Mouse (Mus musculus): ENCODE measurements at regions not wholly inside any gene's neighbourhood (a gene's known extent, or its start where the extent isn't known, plus 50 kb on each side); places are given as distances from the start of the nearest gene placed in this dataset.

- TF ChIP-seq CHD2 (IDR thresholded peaks at IDR 0.05; ENCODE audit: low read depth, low read length): no peak
- in situ Hi-C loops (cut with MboI; ENCODE audit: low sequenced_read_pairs in 2 of 2, unreplicated experiment in 2 of 2): no loop called here
- H3K9ac ChIP-seq (ENCODE audit: insufficient read depth, low read depth, low read length, poor library complexity, severe bottlenecking): no peak overlapping the region
- H3K27ac ChIP-seq (ENCODE audit: insufficient read depth, low read depth, low read length, poor library complexity, severe bottlenecking): no peak overlapping the region
- H3K4me1 ChIP-seq (ENCODE audit: control insufficient read depth in 2 of 2, insufficient read depth in 2 of 2, low read length in 2 of 2, poor library complexity in 1 of 2): peaks cover 0 to 6% of the 10 kb centered on the region in 2 experiments; a peak in 2 of 4 replicates
- no peaks in the 10 kb centered on the region for H3K36me3 ChIP-seq (ENCODE audit: control insufficient read depth, insufficient read depth, low read length, poor library complexity, severe bottlenecking)
- H3K9me3 ChIP-seq (ENCODE audit: control insufficient read depth, insufficient read depth, low read depth, low read length): no peaks in the 10 kb centered on the region
- DNase-seq (ENCODE audit: low read depth, low spot score): no peak
- H3K4me3 ChIP-seq (ENCODE audit: insufficient read depth in 1 of 2, low read depth in 1 of 2, low read length in 2 of 2, poor library complexity in 1 of 2, severe bottlenecking in 1 of 2): no peak overlapping the region
Measured at GRCm38 (mm10) chr14:24766690-24767089, 279.8 kb downstream of the Rps24 start.

- H3K9ac ChIP-seq (ENCODE audit: insufficient read depth, low read depth, low read length, poor library complexity, severe bottlenecking): no peak overlapping the region
- TF ChIP-seq HCFC1 (IDR thresholded peaks at IDR 0.05; ENCODE audit: borderline replicate concordance, insufficient read depth, low read length) (no peak), CHD2 (IDR thresholded peaks at IDR 0.05; ENCODE audit: low read depth, low read length) (no peak), ZC3H11A (IDR thresholded peaks at IDR 0.05; ENCODE audit: borderline replicate concordance, low read depth, low read length) (no peak), ZNF384 (IDR thresholded peaks at IDR 0.05; ENCODE audit: low read depth, low read length) (no peak), MAFK (IDR thresholded peaks at IDR 0.05; ENCODE audit: insufficient read depth, low read depth, low read length) (no peak)
- no peak overlapping the region for H3K4me3 ChIP-seq (ENCODE audit: insufficient read depth in 1 of 2, low read depth in 1 of 2, low read length in 2 of 2, poor library complexity in 1 of 2, severe bottlenecking in 1 of 2)
- no peak for DNase-seq (ENCODE audit: low read depth, low spot score)
- H3K27ac ChIP-seq (ENCODE audit: insufficient read depth, low read depth, low read length, poor library complexity, severe bottlenecking): no peak overlapping the region
- no peaks in the 10 kb centered on the region for H3K36me3 ChIP-seq (ENCODE audit: control insufficient read depth, insufficient read depth, low read length, poor library complexity, severe bottlenecking)
- H3K9me3 ChIP-seq (ENCODE audit: control insufficient read depth, insufficient read depth, low read depth, low read length): no peaks in the 10 kb centered on the region
- peaks cover 0 to 6% of the 10 kb centered on the region in 2 experiments; a peak in 2 of 4 replicates for H3K4me1 ChIP-seq (ENCODE audit: control insufficient read depth in 2 of 2, insufficient read depth in 2 of 2, low read length in 2 of 2, poor library complexity in 1 of 2)
- in situ Hi-C loops (cut with MboI; ENCODE audit: low sequenced_read_pairs in 2 of 2, unreplicated experiment in 2 of 2): no loop called here
Measured at GRCm38 (mm10) chr14:24767316-24767715, 280.4 kb downstream of the Rps24 start.

- no peaks in the 10 kb centered on the region for H3K36me3 ChIP-seq (ENCODE audit: control insufficient read depth, insufficient read depth, low read length, poor library complexity, severe bottlenecking)
- H3K4me3 ChIP-seq (ENCODE audit: insufficient read depth in 1 of 2, low read depth in 1 of 2, low read length in 2 of 2, poor library complexity in 1 of 2, severe bottlenecking in 1 of 2): no peak overlapping the region
- H3K27ac ChIP-seq (ENCODE audit: insufficient read depth, low read depth, low read length, poor library complexity, severe bottlenecking): no peak overlapping the region
- in situ Hi-C loops (cut with MboI; ENCODE audit: low sequenced_read_pairs in 2 of 2, unreplicated experiment in 2 of 2): no loop called here
- no peak overlapping the region for H3K9ac ChIP-seq (ENCODE audit: insufficient read depth, low read depth, low read length, poor library complexity, severe bottlenecking)
- TF ChIP-seq CHD2 (IDR thresholded peaks at IDR 0.05; ENCODE audit: low read depth, low read length): no peak
- TF ChIP-seq ZNF384 (IDR thresholded peaks at IDR 0.05; ENCODE audit: low read depth, low read length): no peak
- no peak for TF ChIP-seq MAFK (IDR thresholded peaks at IDR 0.05; ENCODE audit: insufficient read depth, low read depth, low read length)
- no peak for TF ChIP-seq ZC3H11A (IDR thresholded peaks at IDR 0.05; ENCODE audit: borderline replicate concordance, low read depth, low read length)
- TF ChIP-seq HCFC1 (IDR thresholded peaks at IDR 0.05; ENCODE audit: borderline replicate concordance, insufficient read depth, low read length): no peak
- H3K4me1 ChIP-seq (ENCODE audit: control insufficient read depth in 2 of 2, insufficient read depth in 2 of 2, low read length in 2 of 2, poor library complexity in 1 of 2): peaks cover 0 to 6% of the 10 kb centered on the region in 2 experiments; a peak in 2 of 4 replicates
- DNase-seq (ENCODE audit: low read depth, low spot score): no peak
- H3K9me3 ChIP-seq (ENCODE audit: control insufficient read depth, insufficient read depth, low read depth, low read length): no peaks in the 10 kb centered on the region
Measured at GRCm38 (mm10) chr14:24767964-24768363, 281.0 kb downstream of the Rps24 start.

DNA sequence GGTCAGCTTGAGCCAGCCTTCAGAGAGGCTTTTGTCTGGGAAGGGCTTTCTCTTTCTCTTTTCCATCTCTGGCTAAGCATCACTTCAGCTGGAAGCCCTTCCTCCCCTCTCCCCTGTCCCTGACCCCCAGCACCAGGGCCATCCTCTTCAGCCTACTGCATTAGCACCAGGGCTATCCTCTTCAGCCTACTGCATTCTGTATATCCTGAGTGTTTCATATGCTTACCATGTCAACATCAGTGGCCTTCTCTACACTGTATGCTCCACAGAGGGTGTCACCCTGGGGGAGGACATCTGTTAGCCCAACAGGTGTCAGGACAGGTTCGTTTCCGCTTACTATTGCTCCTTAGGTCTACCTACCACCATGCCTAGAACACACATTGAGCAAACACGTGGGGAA is 282.5 kb downstream of the Rps24 start:
- in situ Hi-C loops (cut with MboI; ENCODE audit: low sequenced_read_pairs in 2 of 2, unreplicated experiment in 2 of 2): no loop called here
- Histone ChIP-seq H3K9ac (ENCODE audit: insufficient read depth, low read depth, low read length, poor library complexity, severe bottlenecking) (no peak overlapping the region), H3K27ac (ENCODE audit: insufficient read depth, low read depth, low read length, poor library complexity, severe bottlenecking) (no peak overlapping the region), H3K4me1 (ENCODE audit: control insufficient read depth in 2 of 2, insufficient read depth in 2 of 2, low read length in 2 of 2, poor library complexity in 1 of 2) (peaks cover 0 to 6% of the 10 kb centered on the region in 2 experiments; a peak in 2 of 4 replicates), H3K36me3 (ENCODE audit: control insufficient read depth, insufficient read depth, low read length, poor library complexity, severe bottlenecking) (no peaks in the 10 kb centered on the region), H3K4me3 (ENCODE audit: insufficient read depth in 1 of 2, low read depth in 1 of 2, low read length in 2 of 2, poor library complexity in 1 of 2, severe bottlenecking in 1 of 2) (no peak overlapping the region), H3K9me3 (ENCODE audit: control insufficient read depth, insufficient read depth, low read depth, low read length) (no peaks in the 10 kb centered on the region)
- TF ChIP-seq MAFK (IDR thresholded peaks at IDR 0.05; ENCODE audit: insufficient read depth, low read depth, low read length) (no peak), HCFC1 (IDR thresholded peaks at IDR 0.05; ENCODE audit: borderline replicate concordance, insufficient read depth, low read length) (no peak), ZC3H11A (IDR thresholded peaks at IDR 0.05; ENCODE audit: borderline replicate concordance, low read depth, low read length) (no peak), CHD2 (IDR thresholded peaks at IDR 0.05; ENCODE audit: low read depth, low read length) (no peak), ZNF384 (IDR thresholded peaks at IDR 0.05; ENCODE audit: low read depth, low read length) (no peak)
- DNase-seq (ENCODE audit: low read depth, low spot score): no peak
